Mouse (Mus musculus): ENCODE results near the gene Nr4a1.

Gene Nr4a1

DNA sequence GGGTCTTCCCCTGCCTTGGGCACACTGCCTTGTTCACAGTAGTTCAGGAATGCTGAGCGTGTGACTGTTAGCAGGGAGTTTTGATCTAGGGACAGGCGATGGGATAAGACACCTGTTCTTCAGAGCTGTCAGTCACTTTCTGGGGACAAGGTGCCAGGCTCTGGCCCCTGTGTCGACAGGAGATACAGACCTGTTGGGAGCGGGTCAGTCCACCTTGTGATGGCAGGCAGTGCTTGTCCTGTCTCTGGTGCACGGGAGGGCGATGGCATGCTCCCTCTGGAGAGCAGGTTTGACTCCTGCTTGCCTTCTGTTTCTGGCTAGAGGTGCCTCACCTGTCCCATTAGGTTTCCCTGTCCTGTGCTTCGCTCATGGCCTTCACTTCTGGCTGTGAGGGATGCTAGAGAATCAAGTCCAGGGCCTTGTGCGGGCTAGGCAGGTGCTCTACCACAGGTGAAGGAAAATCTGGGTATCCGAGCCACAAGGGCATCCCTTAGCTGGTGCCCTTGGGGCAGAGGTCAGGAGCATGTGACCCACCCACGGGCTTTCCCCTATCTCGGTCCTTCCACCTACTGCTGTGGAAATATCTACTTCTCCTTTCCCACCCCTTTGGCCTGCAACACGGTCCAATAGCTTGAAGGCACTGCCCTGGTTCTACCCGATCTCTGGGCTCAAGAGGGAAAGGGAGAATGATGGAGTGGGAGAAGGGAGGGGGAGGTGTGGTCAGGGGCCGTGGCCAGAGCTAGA lies 2.6 kb downstream of the Nr4a1 start:
- DNase-seq (ENCODE audit: low spot score in 2 of 2) = no peak

DNA sequence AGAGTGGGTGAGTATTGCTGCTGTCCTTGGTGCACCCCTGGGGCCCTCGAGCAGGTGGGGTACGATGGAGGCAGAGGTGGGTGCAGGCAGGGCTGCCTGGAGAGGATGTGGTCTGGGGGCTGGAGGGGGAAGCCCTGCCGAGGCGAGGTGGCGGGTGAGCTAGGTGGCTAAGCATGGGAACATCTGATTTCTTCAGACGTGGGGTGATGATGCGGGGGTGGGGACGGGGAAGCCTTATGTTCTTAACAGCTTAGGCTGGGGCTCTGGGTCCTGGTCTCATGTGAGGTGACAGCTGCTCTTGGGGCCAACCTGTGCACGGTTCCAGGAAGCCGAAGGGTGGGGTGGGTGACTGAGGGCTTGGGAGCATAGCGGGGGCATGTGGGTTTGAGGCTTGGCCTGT lies 4.4 kb downstream of the Nr4a1 start:
- DNase-seq (ENCODE audit: low spot score in 2 of 2) = peak; percentile 86 to 92

- no peak for DNase-seq (ENCODE audit: low spot score in 2 of 2)
Observed at GRCm38 (mm10) chr15:101259922-101260321, 5.9 kb downstream of the Nr4a1 start.

- no peak for DNase-seq (ENCODE audit: low spot score in 2 of 2)
Observed at GRCm38 (mm10) chr15:101260387-101260786, 6.3 kb downstream of the Nr4a1 start.

- no peak for DNase-seq (ENCODE audit: low spot score in 2 of 2)
Observed at GRCm38 (mm10) chr15:101260874-101261622, 7.0 kb downstream of the Nr4a1 start.

GRCm38 (mm10) chr15:101262502-101262901 lies 8.4 kb downstream of the Nr4a1 start:
- no peak for DNase-seq (ENCODE audit: low spot score in 2 of 2)

DNA sequence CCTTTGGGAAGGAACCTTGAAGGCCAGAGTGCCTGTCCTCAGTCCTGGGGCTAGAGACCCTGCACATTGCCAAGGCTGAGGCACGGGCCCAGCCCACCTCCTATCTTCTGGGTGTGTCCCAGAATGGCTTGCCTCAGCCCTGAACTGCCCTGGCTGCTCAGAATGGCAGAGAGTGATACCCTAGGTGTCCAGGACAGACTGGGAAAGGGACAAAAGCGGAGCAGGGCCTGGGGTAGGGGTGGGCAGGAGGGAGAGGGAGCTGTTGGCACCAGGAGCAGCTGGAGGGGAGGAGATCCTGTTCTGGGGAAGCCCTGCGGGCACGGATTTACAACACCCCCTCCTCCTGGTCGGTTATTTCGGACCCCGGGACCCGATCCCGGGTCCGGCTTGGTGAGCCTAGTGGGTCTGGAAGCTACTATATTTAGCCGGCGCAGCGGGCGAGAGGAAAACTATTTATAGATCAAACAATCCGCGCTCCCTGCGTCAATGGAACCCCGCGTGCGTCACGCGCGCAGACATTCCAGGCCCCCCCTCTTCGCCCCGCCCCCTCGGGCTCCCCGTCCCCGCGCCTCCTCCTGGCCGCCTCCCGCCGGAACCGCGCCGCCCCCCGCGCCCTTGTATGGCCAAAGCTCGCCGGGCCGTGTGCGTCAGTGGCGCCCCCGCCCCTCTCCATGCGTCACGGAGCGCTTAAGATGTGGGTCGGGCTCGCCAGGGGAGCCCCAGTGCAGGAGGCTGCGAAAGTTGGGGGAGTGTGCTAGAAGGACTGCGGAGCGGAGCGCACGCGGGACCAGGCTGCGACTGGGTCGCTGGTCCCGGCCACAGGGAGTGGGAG lies 12.3 kb downstream of the Nr4a1 start:
- DNase-seq (ENCODE audit: low spot score in 2 of 2) = peak; percentile 77 to 79

DNA sequence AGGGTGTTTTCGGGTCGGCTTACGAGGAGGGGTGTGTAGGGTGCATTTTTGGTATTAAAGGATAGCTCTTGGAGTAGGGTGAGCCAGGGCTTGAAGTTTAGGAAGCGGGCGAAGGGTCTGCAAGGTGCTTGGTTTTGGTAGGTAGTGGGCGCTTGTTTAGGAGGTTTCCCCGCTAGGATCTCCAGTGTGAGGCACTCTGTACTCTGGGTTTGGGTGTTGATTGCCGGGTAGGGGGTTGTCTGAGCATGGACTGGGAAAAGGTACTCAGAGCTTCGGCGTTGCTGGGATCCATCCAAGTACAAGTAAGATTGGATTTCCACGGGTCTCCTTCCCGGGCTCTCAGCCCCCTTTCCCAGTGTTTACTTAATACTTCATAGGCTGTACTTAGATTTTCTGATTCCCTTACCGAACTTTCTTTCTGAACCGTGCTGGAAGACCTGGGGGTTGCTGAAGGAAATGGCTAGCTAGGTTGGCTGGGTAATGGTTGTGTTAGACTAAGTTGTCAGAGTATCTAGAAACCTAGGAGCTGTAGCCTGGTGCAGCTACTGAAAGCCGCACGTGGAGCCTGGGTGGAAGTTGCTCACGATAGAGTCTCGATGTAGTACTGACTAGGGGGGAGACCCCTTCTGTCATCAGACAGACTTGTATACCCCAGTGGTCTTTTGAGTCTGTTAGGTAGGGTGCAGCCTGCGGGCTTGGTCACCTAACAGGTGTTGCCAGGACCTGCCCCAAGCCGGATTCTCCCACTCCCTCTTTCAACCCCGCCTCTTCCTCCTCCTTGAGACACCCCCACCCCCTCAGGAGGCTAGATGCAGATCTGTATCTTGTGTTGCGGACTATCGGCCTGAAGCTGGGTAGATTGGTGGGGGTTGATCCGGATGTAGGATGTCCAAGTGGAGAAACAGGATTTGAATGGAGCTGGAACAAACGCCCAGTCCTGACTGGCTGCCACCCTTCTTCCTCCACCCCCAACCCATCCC lies 13.3 kb downstream of the Nr4a1 start:
- no peak for DNase-seq (ENCODE audit: low spot score in 2 of 2)

DNA sequence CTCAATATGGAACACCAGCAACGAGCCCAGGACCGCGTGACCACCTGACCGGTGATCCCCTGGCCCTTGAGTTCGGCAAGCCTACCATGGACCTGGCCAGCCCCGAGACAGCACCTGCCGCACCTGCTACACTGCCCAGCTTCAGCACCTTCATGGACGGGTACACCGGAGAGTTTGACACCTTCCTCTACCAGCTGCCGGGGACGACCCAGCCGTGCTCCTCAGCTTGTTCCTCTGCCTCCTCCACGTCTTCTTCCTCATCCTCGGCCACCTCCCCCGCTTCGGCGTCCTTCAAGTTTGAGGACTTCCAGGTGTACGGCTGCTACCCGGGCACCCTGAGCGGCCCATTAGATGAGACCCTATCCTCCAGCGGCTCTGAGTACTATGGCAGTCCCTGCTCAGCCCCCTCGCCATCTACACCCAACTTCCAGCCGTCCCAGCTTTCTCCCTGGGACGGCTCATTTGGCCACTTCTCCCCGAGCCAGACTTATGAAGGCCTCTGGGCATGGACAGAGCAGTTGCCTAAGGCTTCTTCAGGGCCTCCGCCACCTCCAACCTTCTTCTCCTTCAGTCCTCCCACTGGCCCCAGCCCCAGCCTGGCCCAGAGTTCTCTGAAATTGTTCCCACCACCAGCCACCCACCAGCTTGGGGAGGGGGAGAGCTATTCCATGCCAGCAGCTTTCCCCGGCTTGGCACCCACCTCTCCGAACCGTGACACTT lies 16.2 kb downstream of the Nr4a1 start:
- no peak for DNase-seq (ENCODE audit: low spot score in 2 of 2)

DNA sequence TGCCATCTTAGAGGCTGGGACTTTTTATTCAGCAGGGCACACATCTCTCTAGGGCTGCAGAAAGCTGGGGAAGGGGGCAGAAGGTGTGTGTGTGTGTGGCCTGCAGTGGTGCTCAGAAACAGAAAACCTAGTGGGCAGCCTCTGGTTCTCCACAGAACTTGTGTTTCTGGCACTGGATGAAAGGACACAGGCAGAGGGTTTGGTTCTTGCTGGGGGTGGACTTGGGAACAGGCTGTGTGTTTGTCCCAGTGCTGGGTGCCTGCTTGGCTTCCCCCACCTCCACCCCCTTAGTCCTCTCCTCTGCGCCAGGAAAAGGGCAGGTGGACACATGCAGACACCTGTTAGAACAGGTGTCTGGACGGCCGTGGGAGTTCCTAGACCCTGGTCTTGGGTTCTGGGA lies 17.0 kb downstream of the Nr4a1 start:
- no peak for DNase-seq (ENCODE audit: low spot score in 2 of 2)

GRCm38 (mm10) chr15:101271513-101271912 lies 17.4 kb downstream of the Nr4a1 start:
- no peak for DNase-seq (ENCODE audit: low spot score in 2 of 2)

GRCm38 (mm10) chr15:101274380-101274779 lies 20.3 kb downstream of the Nr4a1 start:
- no peak for DNase-seq (ENCODE audit: low spot score in 2 of 2)

DNA sequence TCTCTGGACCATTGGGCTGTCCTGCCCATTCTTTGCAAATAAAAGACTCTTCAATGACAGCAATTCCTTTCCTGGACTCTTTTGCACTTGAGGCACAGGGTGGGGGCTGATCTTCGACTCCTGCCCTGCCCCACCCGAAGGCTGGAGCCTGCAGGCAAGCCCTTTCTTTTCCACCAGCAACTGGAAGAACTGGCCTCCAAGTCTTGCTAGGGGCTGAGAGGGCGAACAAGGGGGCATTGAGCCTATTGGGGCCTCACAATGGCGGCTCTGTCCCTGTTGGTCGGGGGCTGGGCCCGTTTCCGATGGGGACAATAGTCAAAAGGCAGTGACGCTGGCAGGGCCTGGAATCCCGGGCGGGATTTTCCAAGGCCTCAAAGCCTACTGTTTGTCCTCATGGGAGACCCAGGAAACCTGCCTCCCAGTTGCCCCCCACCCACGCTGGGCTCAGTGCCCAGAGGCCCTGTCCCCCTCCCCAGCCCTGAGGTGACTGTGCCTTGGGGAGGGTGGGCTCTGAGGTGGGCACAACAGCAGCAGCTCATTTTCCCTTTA lies 23.4 kb downstream of the Nr4a1 start:
- no peak for DNase-seq (ENCODE audit: low spot score in 2 of 2)

DNA sequence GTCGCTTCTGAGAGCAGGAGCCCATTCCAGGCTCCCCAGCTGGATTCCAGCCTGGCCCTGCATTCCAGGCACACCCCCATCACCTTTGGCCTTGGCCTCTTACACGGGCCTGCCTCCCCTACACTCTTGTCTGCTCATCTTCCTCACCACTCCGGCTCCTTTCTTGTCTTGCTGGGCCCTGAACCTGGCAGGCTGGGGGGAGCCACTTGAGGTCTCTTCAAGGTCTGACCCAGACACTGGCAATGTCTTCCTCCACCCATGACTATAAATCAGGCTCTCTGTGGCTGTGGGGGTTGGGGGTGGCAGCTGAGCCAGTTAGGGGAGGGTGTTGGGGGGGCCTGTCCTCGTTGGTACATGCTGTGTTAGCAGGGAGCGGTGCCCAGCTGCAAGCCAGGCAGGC lies 24.5 kb downstream of the Nr4a1 start:
- DNase-seq (ENCODE audit: low spot score in 2 of 2) = no peak

DNA sequence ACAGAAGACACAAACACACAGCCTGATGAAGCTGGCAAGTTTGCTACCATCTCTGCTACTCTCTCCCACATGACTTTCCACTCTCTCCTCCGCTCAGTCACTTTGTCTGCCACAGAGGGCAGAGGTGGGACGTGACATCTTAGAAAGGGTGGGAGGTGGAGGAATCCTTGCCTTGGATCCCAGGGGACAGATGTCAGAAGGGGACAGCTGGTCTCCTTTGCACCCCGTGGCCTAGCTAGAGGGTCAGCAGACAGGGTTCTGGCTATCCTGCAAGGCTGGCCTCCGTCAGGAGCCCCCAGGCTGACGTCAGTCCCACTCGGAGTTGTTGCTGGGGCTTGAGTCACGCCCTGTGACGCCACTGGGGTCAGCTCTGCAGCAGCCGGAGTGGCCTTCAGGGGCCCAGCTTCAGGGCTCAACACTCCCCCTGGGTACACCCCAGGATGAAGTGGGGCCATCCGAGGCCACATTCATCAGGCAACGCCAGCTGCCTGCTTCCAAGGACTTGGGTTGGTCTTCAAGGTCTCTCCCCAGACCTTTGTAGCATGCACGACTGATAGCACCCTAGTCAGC lies 25.4 kb downstream of the Nr4a1 start:
- no peak for DNase-seq (ENCODE audit: low spot score in 2 of 2)

GRCm38 (mm10) chr15:101282471-101282870 lies 28.4 kb downstream of the Nr4a1 start:
- DNase-seq (ENCODE audit: low spot score in 2 of 2) = no peak

GRCm38 (mm10) chr15:101283183-101283910 lies 29.3 kb downstream of the Nr4a1 start:
- DNase-seq (ENCODE audit: low spot score in 2 of 2) = peak in 1 of 2 experiments; percentile 69

DNA sequence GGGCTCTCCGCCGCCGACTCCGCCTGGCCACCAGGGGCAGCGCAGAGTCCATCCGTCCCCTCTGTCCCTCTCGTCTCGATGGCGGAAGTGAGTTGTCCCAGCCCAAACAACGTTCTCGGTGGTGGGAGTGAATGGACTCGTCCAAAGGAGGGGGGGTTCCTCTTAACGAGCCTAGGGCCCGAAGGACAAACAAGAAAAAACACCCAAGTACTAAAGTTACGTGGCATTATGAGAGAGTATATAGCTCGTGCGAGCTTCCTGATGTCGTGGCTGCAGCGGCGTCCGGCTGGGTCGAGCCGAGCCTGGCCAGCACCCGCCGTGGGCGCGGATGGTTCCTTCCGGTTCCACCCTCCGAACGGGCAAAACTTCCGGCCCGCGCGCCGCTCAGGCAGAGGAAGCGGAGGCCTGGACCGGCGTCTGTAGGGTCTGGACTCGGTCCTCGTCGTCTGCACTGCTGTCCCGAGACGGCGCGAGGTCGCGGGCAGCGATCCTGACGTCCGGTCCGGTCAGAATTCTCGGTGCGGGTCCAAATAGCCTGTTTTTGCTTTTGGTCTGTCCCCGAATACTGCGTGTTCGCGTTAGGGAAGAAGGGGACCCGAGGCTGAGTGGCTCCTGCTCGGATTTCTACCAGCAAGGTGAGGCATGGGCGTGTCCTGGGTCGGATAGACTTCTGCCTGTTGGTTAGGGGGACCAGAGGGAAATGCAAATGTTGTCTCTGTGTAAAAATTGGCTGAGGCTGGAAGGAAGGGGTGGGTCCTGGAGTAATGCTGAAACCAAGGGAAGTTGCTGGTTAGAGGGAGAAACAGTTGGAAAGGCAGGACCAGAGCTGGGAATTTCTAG lies 30.1 kb downstream of the Nr4a1 start, which contains the start of gene Atg101:
TSS of gene Atg101 (plus strand) at position 362 of the 840 bp plus-strand sequence.
- DNase-seq (ENCODE audit: low spot score in 2 of 2) = peak; percentile 93 to 95

All from thymus, postnatal 10 days (tissue).